Mouse (Mus musculus) 416B (cell line): ENCODE results near the gene Flcn.

Source experiments
- DNase-seq: peaks from one replicate; pipeline ENCODE4 v3.0.0; 2011; ENCODE audit warnings: low read depth

Flcn gene

GRCm38 (mm10) chr11:59769307-59769706 lies 40.5 kb downstream of the Flcn start:
- no peak for DNase-seq

GRCm38 (mm10) chr11:59760796-59761195 lies 49.0 kb downstream of the Flcn start:
- no peak for DNase-seq

- DNase-seq: no peak
Measured at GRCm38 (mm10) chr11:59759626-59760025, 50.2 kb downstream of the Flcn start.

- DNase-seq: no peak
Measured at GRCm38 (mm10) chr11:59759178-59759577, 50.6 kb downstream of the Flcn start.

- DNase-seq: no peak
Measured at GRCm38 (mm10) chr11:59758191-59758985, 51.4 kb downstream of the Flcn start.

- DNase-seq: no peak
Measured at GRCm38 (mm10) chr11:59756351-59756750, 53.5 kb downstream of the Flcn start.

- DNase-seq: no peak
Measured at GRCm38 (mm10) chr11:59754504-59754903, 55.3 kb downstream of the Flcn start.

GRCm38 (mm10) chr11:59749050-59749449 lies 60.8 kb downstream of the Flcn start:
- DNase-seq: no peak

GRCm38 (mm10) chr11:59746614-59747013 lies 63.2 kb downstream of the Flcn start:
- peak; percentile 74 for DNase-seq

GRCm38 (mm10) chr11:59745851-59746250 lies 64.0 kb downstream of the Flcn start:
- DNase-seq: peak; percentile 23

GRCm38 (mm10) chr11:59744374-59744773 lies 65.4 kb downstream of the Flcn start:
- DNase-seq: no peak

GRCm38 (mm10) chr11:59743712-59744111 lies 66.1 kb downstream of the Flcn start:
- DNase-seq: no peak

- no peak for DNase-seq
Measured at GRCm38 (mm10) chr11:59743307-59743706, 66.5 kb downstream of the Flcn start.

- no peak for DNase-seq
Measured at GRCm38 (mm10) chr11:59741915-59742314, 67.9 kb downstream of the Flcn start.
